Mouse (Mus musculus): ENCODE measurements around the gene Ctsw. TPM values are rescaled to one million over a fixed set of nuclear protein-coding genes. Genes with fewer than 3 reads are reported as not detected.
A peak's percentile ranks its signal among the peaks of the same experiment; 100 is the strongest.
"Not testable (repeated sequence)": the region's sequence is repeated elsewhere in the genome, so short reads cannot be mapped to it uniquely, and the experiment has no call there.

Ctsw gene
- polyA plus RNA-seq, 1 experiment: 7.2 TPM

DNA sequence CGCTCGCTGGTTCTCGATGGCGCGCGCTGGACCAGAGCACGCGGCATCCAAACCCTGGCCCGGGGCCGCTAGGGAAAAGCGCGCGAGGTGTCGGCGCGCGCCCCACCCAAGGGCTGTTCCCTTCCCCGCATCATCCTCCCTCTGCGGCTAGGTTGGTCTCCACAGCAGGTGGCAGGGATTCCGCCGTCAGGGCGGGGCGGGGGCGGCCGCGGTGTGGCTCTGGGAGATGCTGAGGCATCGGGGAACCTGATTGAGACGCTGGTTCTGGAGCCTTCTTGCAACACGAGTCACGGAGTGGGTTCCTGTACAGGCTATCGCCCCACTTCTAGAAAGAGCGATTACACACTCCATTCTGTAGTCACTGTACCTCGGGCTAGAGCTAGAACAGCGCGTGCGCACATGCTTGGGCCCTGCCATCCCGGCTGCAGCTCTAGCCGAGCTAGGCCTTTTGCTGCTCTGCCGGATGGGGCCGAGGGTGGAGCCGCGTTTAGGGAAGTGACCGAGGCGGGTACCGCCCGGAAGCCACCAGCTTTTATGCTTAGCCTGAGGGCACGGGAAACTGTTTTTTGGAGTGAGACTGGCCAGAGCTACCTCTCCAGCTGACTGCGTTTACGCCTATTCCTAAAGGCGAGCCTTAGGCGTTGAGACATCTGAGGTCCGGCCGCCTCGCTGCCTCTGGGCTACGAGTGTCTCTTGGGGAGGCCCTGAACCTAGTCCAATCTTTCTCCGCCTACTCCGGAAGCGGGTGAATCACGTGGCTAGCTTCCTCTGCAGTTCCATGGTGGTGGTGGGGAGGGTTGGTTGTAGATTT lies 22.8 kb upstream of the Ctsw start:
- H3K79me2 ChIP-seq (ENCODE audit: control insufficient read depth, insufficient read depth): peaks cover 44% of the 10 kb centered on the region

DNA sequence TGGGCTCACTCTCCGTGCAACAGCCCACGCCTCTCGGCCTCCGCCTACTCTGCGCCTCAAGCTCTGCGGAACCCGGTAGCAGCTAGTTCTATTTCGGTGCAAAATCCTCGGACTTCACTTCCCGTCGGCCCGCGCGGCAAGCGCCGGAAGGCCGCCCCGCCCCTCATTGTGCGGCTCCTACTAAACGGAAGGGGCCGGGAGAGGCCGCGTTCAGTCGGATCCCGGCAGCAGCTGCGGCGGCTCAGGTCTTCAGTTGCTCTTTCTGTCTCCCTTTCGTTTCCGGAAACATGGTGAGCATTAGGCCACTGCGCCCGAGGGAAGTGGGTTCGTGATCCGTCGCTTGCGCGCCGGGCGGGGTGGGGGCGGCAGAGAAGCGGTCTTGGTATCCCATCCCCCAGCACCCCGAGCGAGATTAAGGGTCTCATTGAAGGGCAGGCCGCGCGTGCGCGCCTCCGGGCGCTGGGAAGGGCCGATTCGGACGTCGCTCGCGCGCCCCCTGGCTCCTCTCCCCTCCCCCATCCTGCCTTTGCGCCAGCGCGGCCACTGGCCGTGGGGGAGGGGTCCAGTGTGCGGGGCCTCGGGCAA lies 22.1 kb upstream of the Ctsw start, which contains the start of gene Cfl1:
Cfl1 (plus strand) TSS at position 143 of the 585 bp plus-strand sequence.
- Histone ChIP-seq H3ac (ENCODE audit: control insufficient read depth, insufficient read length) (peak within 1 kb of the TSS; percentile 64), H3K4me2 (ENCODE audit: low read depth) (peak within 1 kb of the TSS; percentile 98), H3K4me3 (peak within 1 kb of the TSS; percentile 85), H3K36me3 (ENCODE audit: control insufficient read depth, insufficient read depth) (peaks cover 35% of the 10 kb centered on the region), H3K79me2 (ENCODE audit: control insufficient read depth, insufficient read depth) (peaks cover 46% of the 10 kb centered on the region), H3K27me3 (ENCODE audit: control insufficient read depth, insufficient read depth, insufficient read length) (no peaks in the 10 kb centered on the region)
- TF ChIP-seq TCF12 (IDR thresholded peaks at IDR 0.05; ENCODE audit: insufficient read depth, poor library complexity, severe bottlenecking): no peak
- peak; percentile 74 for TF ChIP-seq POLR2AphosphoS2 (IDR thresholded peaks at IDR 0.05; ENCODE audit: insufficient read length, low read depth)
- no peak for TF ChIP-seq CEBPB (IDR thresholded peaks at IDR 0.05; ENCODE audit: insufficient read depth, poor library complexity, severe bottlenecking)
- TF ChIP-seq MAX (IDR thresholded peaks at IDR 0.05; ENCODE audit: low read depth): no peak
- peak in 1 of 3 experiments; percentile 46 for TF ChIP-seq MYOG (IDR thresholded peaks at IDR 0.05; ENCODE audit: control insufficient read depth in 1 of 3, insufficient read depth in 1 of 3, insufficient read length in 2 of 3, low read depth in 2 of 3)
- TF ChIP-seq SRF (IDR thresholded peaks at IDR 0.05; ENCODE audit: control insufficient read depth, insufficient read length, low read depth): peak; percentile 68
- peak; percentile 91 for TF ChIP-seq POLR2A (IDR thresholded peaks at IDR 0.05; ENCODE audit: insufficient read length, low read depth)
- no peak for TF ChIP-seq TCF3 (IDR thresholded peaks at IDR 0.05; ENCODE audit: insufficient read length, low read depth)
- TF ChIP-seq MYOD1 (IDR thresholded peaks at IDR 0.05; ENCODE audit: control insufficient read depth in 1 of 3, insufficient read length in 2 of 3, low read depth in 2 of 3): peak in 1 of 3 experiments; percentile 5

More for the DNA sequence above, 22.8 kb upstream of the Ctsw start:
- TF ChIP-seq CEBPB (IDR thresholded peaks at IDR 0.05; ENCODE audit: insufficient read depth, poor library complexity, severe bottlenecking): no peak
- no peak for TF ChIP-seq TCF12 (IDR thresholded peaks at IDR 0.05; ENCODE audit: insufficient read depth, poor library complexity, severe bottlenecking)
- TF ChIP-seq POLR2AphosphoS2 (IDR thresholded peaks at IDR 0.05; ENCODE audit: insufficient read length, low read depth): peak; percentile 88
- peak; percentile 81 for TF ChIP-seq POLR2A (IDR thresholded peaks at IDR 0.05; ENCODE audit: insufficient read length, low read depth)
- peak in 2 of 3 experiments; percentile 42 to 66 for TF ChIP-seq MYOD1 (IDR thresholded peaks at IDR 0.05; ENCODE audit: control insufficient read depth in 1 of 3, insufficient read length in 2 of 3, low read depth in 2 of 3)
- no peak for TF ChIP-seq REST (IDR thresholded peaks at IDR 0.05; ENCODE audit: insufficient read depth, insufficient read length)
- no peak for TF ChIP-seq TCF3 (IDR thresholded peaks at IDR 0.05; ENCODE audit: insufficient read length, low read depth)
- peak; percentile 43 for TF ChIP-seq SRF (IDR thresholded peaks at IDR 0.05; ENCODE audit: control insufficient read depth, insufficient read length, low read depth)
- TF ChIP-seq USF1 (IDR thresholded peaks at IDR 0.05; ENCODE audit: low read depth): peak; percentile 96
- TF ChIP-seq E2F4 (IDR thresholded peaks at IDR 0.05; ENCODE audit: insufficient read depth): no peak
- no peak for TF ChIP-seq MAX (IDR thresholded peaks at IDR 0.05; ENCODE audit: low read depth)
- TF ChIP-seq MYOG (IDR thresholded peaks at IDR 0.05; ENCODE audit: control insufficient read depth in 1 of 3, insufficient read depth in 1 of 3, insufficient read length in 2 of 3, low read depth in 2 of 3): peak in 2 of 3 experiments; percentile 28 to 66
- peaks cover 31% of the 10 kb centered on the region for H3K36me3 ChIP-seq (ENCODE audit: control insufficient read depth, insufficient read depth)
- peak overlapping the region; percentile 85 for H3K4me3 ChIP-seq
- peak overlapping the region; percentile 64 for H3ac ChIP-seq (ENCODE audit: control insufficient read depth, insufficient read length)
- H3K4me2 ChIP-seq (ENCODE audit: low read depth): peak overlapping the region; percentile 96
- H3K27me3 ChIP-seq (ENCODE audit: control insufficient read depth, insufficient read depth, insufficient read length): no peaks in the 10 kb centered on the region

DNA sequence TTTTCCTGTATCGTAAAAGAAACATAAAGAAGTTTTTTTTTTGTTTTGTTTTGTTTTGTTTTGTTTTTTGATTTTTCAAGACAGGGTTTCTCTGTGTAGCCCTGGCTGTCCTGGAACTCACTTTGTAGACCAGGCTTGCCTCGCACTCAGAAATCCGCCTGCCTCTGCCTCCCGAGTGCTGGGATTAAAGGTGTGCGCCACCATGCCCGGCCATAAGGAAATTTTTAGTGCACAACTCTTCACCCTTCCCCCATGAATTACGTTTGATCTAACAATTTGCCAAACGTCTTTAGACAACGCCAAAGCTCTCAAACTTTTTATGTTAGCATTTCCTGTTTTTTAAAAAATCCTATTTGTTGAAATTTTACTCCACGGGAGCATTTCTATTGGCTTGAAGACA lies 21.4 kb upstream of the Ctsw start:
- peak overlapping the region; percentile 98 for H3K4me2 ChIP-seq (ENCODE audit: low read depth)
- not testable (repeated sequence) for H3K27me3 ChIP-seq (ENCODE audit: control insufficient read depth, insufficient read depth, insufficient read length)

DNA sequence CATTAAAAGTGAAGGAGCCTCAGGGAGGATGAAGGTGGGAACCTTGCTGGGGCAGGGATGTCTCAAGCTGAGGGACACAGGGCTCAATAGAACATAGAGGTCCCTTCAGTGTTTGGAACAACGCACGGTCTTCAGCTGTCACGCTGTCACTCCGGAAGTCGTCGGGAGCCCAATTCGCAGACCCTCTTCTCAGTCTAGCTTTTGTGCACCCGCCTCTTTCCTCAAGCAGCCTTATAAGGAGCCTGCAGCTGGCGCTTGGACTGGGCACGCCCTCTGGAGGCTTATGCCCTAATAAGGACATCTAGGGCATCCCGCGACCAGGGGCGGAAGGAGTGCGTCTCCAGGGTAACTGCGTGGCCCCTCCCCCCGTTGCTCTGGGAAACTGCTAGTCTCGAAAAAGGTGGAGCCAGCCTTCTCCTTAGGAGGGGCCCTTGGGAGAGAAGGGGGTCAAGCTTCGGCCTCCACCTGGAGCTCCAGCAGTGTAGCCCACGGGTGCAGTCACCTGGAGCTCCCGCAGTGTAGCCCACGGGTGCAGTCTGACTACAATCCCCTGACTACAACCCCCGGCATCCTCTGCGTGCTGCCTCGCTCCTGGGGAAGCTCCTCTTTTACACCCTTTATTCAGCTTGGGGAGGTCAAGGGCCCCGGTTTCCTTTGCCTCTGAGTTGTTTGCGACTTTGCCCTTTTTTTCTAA lies 20.7 kb upstream of the Ctsw start:
- peaks cover 35% of the 10 kb centered on the region for H3K36me3 ChIP-seq (ENCODE audit: control insufficient read depth, insufficient read depth)
- peak overlapping the region; percentile 98 for H3K4me2 ChIP-seq (ENCODE audit: low read depth)
- H3K27me3 ChIP-seq (ENCODE audit: control insufficient read depth, insufficient read depth, insufficient read length): no peaks in the 10 kb centered on the region
- TF ChIP-seq MYOG (IDR thresholded peaks at IDR 0.05; ENCODE audit: control insufficient read depth in 1 of 3, insufficient read depth in 1 of 3, insufficient read length in 2 of 3, low read depth in 2 of 3) (peak; percentile 1 to 85 (median 41)), USF1 (IDR thresholded peaks at IDR 0.05; ENCODE audit: low read depth) (no peak), SRF (IDR thresholded peaks at IDR 0.05; ENCODE audit: control insufficient read depth, insufficient read length, low read depth) (peak; percentile 100), TCF12 (IDR thresholded peaks at IDR 0.05; ENCODE audit: insufficient read depth, poor library complexity, severe bottlenecking) (peak; percentile 1), CEBPB (IDR thresholded peaks at IDR 0.05; ENCODE audit: insufficient read depth, poor library complexity, severe bottlenecking) (no peak), POLR2A (IDR thresholded peaks at IDR 0.05; ENCODE audit: insufficient read length, low read depth) (peak; percentile 74), POLR2AphosphoS2 (IDR thresholded peaks at IDR 0.05; ENCODE audit: insufficient read length, low read depth) (peak; percentile 83), MYOD1 (IDR thresholded peaks at IDR 0.05; ENCODE audit: control insufficient read depth in 1 of 3, insufficient read length in 2 of 3, low read depth in 2 of 3) (peak in 2 of 3 experiments; percentile 37 to 61)
- H3ac ChIP-seq (ENCODE audit: control insufficient read depth, insufficient read length): peak overlapping the region; percentile 10
- H3K4me3 ChIP-seq: peak overlapping the region; percentile 85
- peaks cover 45% of the 10 kb centered on the region for H3K79me2 ChIP-seq (ENCODE audit: control insufficient read depth, insufficient read depth)

More for the DNA sequence above, 21.4 kb upstream of the Ctsw start:
- H3ac ChIP-seq (ENCODE audit: control insufficient read depth, insufficient read length): not testable (repeated sequence)
- Histone ChIP-seq H3K36me3 (ENCODE audit: control insufficient read depth, insufficient read depth) (peaks cover 35% of the 10 kb centered on the region), H3K79me2 (ENCODE audit: control insufficient read depth, insufficient read depth) (peaks cover 46% of the 10 kb centered on the region), H3K4me3 (peak overlapping the region; percentile 85)
